Mouse (Mus musculus): Measurements from ENCODE around the gene Nipal3.

GRCm38 (mm10) chr4:135485086-135485485 lies 9.8 kb downstream of the Nipal3 start:
- TF ChIP-seq CTCF (IDR thresholded peaks at IDR 0.05; ENCODE audit: low read depth): no peak
- no peak for TF ChIP-seq EP300 (IDR thresholded peaks at IDR 0.05; ENCODE audit: low read depth)

Data from liver, postnatal 0 days (tissue).